Mouse (Mus musculus): ENCODE results near the gene Pcsk2.

GRCm38 (mm10) chr2:143837291-143837701 lies 291.3 kb downstream of the Pcsk2 start:
- TF ChIP-seq POLR2A (IDR thresholded peaks at IDR 0.05; ENCODE audit: low read depth, low read length) (no peak), CTCF (IDR thresholded peaks at IDR 0.05; ENCODE audit: extremely low read depth, insufficient read depth, insufficient read length, insufficient replicate concordance) (peak; percentile 69; the same call in 1 of the 2 replicates)
